Mouse (Mus musculus) liver, embryonic 14.5 days (tissue): ENCODE measurements around the gene Panx2. TPM values are rescaled to one million over a fixed set of nuclear protein-coding genes. Genes with fewer than 3 reads are reported as not detected.

Source experiments
- ATAC-seq: fragments of 200-750 bp; cut with Nextera tagmentation; 2 replicates; pipeline ENCODE4 v1.8.0; 2017; ENCODE audit warnings: moderate number of reproducible peaks, mild to moderate bottlenecking, moderate library complexity; ENCODE audit not compliant: insufficient read depth
- DNase-seq, 3 experiments: peaks; one replicate each; pipeline ENCODE4 v3.0.0-alpha.2; 2012 to 2013; ENCODE audit warnings: low read depth in 3 of 3, low spot score in 3 of 3
- H3K27ac ChIP-seq: fragments of 300-500 bp; sonication (generic); 2 replicates; pipeline ENCODE4 v1.5.1; 2014; ENCODE audit warnings: moderate library complexity, mild to moderate bottlenecking, control low read depth, inconsistent platforms
- H3K27me3 ChIP-seq: fragments of 300-500 bp; sonication (generic); 2 replicates; pipeline ENCODE4 v1.6.1; 2014; ENCODE audit warnings: mild to moderate bottlenecking, low read length, moderate library complexity; ENCODE audit not compliant: control insufficient read depth, insufficient read depth
- H3K36me3 ChIP-seq: fragments of 300-500 bp; sonication (generic); replicated peaks from 2 replicates; pipeline ENCODE4 v1.6.1; 2014; ENCODE audit warnings: low read depth; ENCODE audit not compliant: control insufficient read depth, insufficient read depth
- H3K4me1 ChIP-seq, 2 experiments: fragments of 200-500 bp in 1 of 2; fragments of 300-500 bp in 1 of 2; sonication (generic) in 1 of 2; replicated peaks; 2 replicates each; pipeline ENCODE4 v1.6.1; 2012 to 2014; ENCODE audit warnings: antibody characterized with exemption in 1 of 2, inconsistent platforms in 1 of 2, low read length in 1 of 2; ENCODE audit not compliant: control insufficient read depth in 2 of 2, insufficient read depth in 2 of 2
- H3K4me2 ChIP-seq: fragments of 300-500 bp; sonication (generic); 2 replicates; pipeline ENCODE4 v1.6.1; 2014; ENCODE audit warnings: low read depth, mild to moderate bottlenecking, control low read depth, moderate library complexity
- H3K4me3 ChIP-seq, 2 experiments: fragments of 200-500 bp in 1 of 2; fragments of 300-500 bp in 1 of 2; sonication (generic) in 1 of 2; 2 replicates each; pipeline ENCODE4 v1.5.1; 2012 to 2014; ENCODE audit warnings: low read depth in 2 of 2, low read length in 2 of 2, mild to moderate bottlenecking in 2 of 2, control low read depth in 1 of 2, inconsistent platforms in 1 of 2, moderate library complexity in 1 of 2; ENCODE audit not compliant: insufficient read depth in 1 of 2
- H3K9ac ChIP-seq: fragments of 300-500 bp; sonication (generic); replicated peaks from 2 replicates; pipeline ENCODE4 v1.6.1; 2014; ENCODE audit warnings: mild to moderate bottlenecking, control low read depth, moderate library complexity
- H3K9me3 ChIP-seq: fragments of 300-500 bp; sonication (generic); 2 replicates; pipeline ENCODE4 v1.6.1; 2016; ENCODE audit warnings: low read length, mixed read lengths; ENCODE audit not compliant: control insufficient read depth
- CTCF ChIP-seq: IDR thresholded peaks from 2 replicates; pipeline ENCODE4 v1.5.1; 2016; ENCODE audit warnings: antibody characterized with exemption, low read depth, control low read depth
- EP300 ChIP-seq: IDR thresholded peaks from 2 replicates; pipeline ENCODE4 v1.6.1; 2016; ENCODE audit warnings: antibody characterized with exemption, low read depth
- WGBS: fragments of 180-500 bp; shearing (Covaris S2); extraction: QIAGEN DNeasy Blood & Tissue Kit; methylation state at CpG from one replicate; pipeline ENCODE4 v1.1.7; 2014; ENCODE audit not compliant: insufficient replicate concordance; 5-methylcytosine and 5-hydroxymethylcytosine counted together
- polyA plus RNA-seq, 2 experiments: library from polyadenylated mRNA; depleted of rRNA in 1 of 2; stranded (reverse) in 1 of 2; unstranded in 1 of 2; fragments of >200 nt; fragmentation: Nextera tagmentation in 1 of 2; extraction: Ambion mirVana in 1 of 2; gene quantifications; 2 replicates each; pipeline versions ENCODE4 v1.2.1 to v1.2.3; 2012 to 2014

Gene Panx2
- polyA plus RNA-seq, 2 experiments = 0.01 TPM; not detected in 1

GRCm38 (mm10) chr15:89061761-89062517 lies 2.4 kb downstream of the Panx2 start:
- Histone ChIP-seq H3K9ac (no peak overlapping the region), H3K27me3 (peaks cover 41% of the 10 kb centered on the region), H3K4me1 (no peaks in the 10 kb centered on the region), H3K9me3 (no peaks in the 10 kb centered on the region), H3K4me2 (no peak overlapping the region), H3K27ac (no peak overlapping the region), H3K36me3 (no peaks in the 10 kb centered on the region), H3K4me3 (no peak overlapping the region)
- TF ChIP-seq CTCF (no peak), EP300 (no peak)
- 62% methylated on average over 6 of the region's 6 CpGs for WGBS
- ATAC-seq (no peak), DNase-seq (no peak)

GRCm38 (mm10) chr15:89062518-89062910 lies 3.0 kb downstream of the Panx2 start:
- Histone ChIP-seq H3K27me3 (peaks cover 47% of the 10 kb centered on the region), H3K9me3 (no peaks in the 10 kb centered on the region), H3K36me3 (no peaks in the 10 kb centered on the region), H3K4me2 (no peak overlapping the region), H3K27ac (no peak overlapping the region), H3K9ac (no peak overlapping the region), H3K4me3 (no peak overlapping the region), H3K4me1 (no peaks in the 10 kb centered on the region)
- no peak for DNase-seq
- no peak for ATAC-seq
- TF ChIP-seq EP300 (no peak), CTCF (no peak)
- WGBS = 70% methylated on average over 5 of the region's 5 CpGs

DNA sequence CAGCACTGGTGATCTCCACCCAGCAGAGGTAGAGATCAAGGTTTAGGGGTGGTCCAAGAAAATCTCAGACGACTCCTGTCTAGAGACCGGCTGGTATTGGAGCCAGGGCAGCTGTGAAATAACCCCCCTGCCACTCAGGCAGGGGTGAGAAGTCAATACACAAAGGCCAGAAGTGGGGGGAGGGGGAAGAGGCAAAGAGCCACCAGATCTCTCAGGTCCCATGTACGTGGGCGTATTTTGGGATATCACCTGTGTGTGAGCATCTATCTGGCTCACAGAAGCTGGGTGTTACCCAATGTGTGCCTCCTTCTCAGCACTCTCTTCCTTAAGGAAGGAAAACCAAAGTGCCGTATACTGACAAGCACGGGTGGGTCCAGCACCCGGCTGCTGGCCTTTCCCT lies 3.5 kb downstream of the Panx2 start:
- no peaks in the 10 kb centered on the region for H3K4me1 ChIP-seq
- no peaks in the 10 kb centered on the region for H3K36me3 ChIP-seq
- no peak overlapping the region for H3K9ac ChIP-seq
- H3K4me3 ChIP-seq = no peak overlapping the region
- no peak for ATAC-seq
- no peaks in the 10 kb centered on the region for H3K9me3 ChIP-seq
- no peak overlapping the region for H3K4me2 ChIP-seq
- TF ChIP-seq CTCF (no peak), EP300 (no peak)
- peaks cover 49% of the 10 kb centered on the region for H3K27me3 ChIP-seq
- WGBS = 60% methylated on average over 7 of the region's 7 CpGs
- H3K27ac ChIP-seq = no peak overlapping the region
- no peak for DNase-seq

- DNase-seq = no peak
- no peak overlapping the region for H3K27ac ChIP-seq
- TF ChIP-seq EP300 = no peak
- TF ChIP-seq CTCF = no peak
- H3K4me2 ChIP-seq = no peak overlapping the region
- no peak for ATAC-seq
- H3K36me3 ChIP-seq = no peaks in the 10 kb centered on the region
- no peak overlapping the region for H3K9ac ChIP-seq
- 50% methylated on average over 6 of the region's 6 CpGs for WGBS
- H3K4me1 ChIP-seq = no peaks in the 10 kb centered on the region
- peaks cover 49% of the 10 kb centered on the region for H3K27me3 ChIP-seq
- no peak overlapping the region for H3K4me3 ChIP-seq
- no peaks in the 10 kb centered on the region for H3K9me3 ChIP-seq
Measured at GRCm38 (mm10) chr15:89063536-89063935, 4.0 kb downstream of the Panx2 start.

GRCm38 (mm10) chr15:89064891-89065290 lies 5.4 kb downstream of the Panx2 start:
- Histone ChIP-seq H3K4me2 (no peak overlapping the region), H3K4me3 (no peak overlapping the region), H3K9me3 (no peaks in the 10 kb centered on the region), H3K27me3 (peaks cover 39% of the 10 kb centered on the region), H3K9ac (no peak overlapping the region), H3K36me3 (no peaks in the 10 kb centered on the region), H3K27ac (no peak overlapping the region), H3K4me1 (no peaks in the 10 kb centered on the region)
- DNase-seq (no peak), ATAC-seq (no peak)
- WGBS = 71% methylated on average over 5 of the region's 5 CpGs
- no peak for TF ChIP-seq EP300
